Mouse (Mus musculus) liver, adult 2 months (tissue): Measurements from ENCODE around the gene Ahcyl2.
A peak's percentile ranks its signal among the peaks of the same experiment; 100 is the strongest.

Experiments
- CTCF ChIP-seq: fragments of 200-500 bp; IDR thresholded peaks from 2 replicates; pipeline ENCODE4 v1.5.1; 2011; ENCODE audit warnings: low read depth, low read length, control low read depth
- POLR2A ChIP-seq: fragments of 200-500 bp; IDR thresholded peaks from 2 replicates; pipeline ENCODE4 v1.6.1; 2011; ENCODE audit warnings: low read length, control low read depth; ENCODE audit not compliant: insufficient read depth; ENCODE audit errors: extremely low read depth

DNA sequence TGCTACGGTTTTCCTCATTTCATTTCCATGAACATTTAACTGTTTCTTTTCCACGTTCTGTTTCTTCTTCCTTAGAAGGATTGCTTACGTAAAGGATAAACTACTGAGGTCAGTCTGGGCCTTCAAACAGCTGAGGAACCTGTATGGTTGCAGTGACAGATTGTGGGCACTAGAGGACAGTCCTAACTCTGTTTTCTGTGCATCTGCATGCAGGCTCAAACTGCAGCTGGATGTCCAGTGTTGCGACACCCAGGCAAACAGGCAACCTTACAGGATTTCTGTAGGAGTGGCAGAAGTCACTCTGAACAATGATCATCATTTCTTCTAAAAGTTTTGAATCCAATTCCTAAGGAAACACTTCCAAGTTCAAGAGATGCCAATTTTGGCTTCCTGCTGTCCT lies 5.3 kb upstream of the Ahcyl2 start:
- peak; percentile 82 for TF ChIP-seq CTCF
- TF ChIP-seq POLR2A: no peak
